Mouse (Mus musculus) heart, adult 11 months (tissue): ENCODE measurements around the gene Spem2.

Experiments used
- DNase-seq: peaks from one replicate; pipeline ENCODE4 v3.0.0; 2022

Spem2 gene

GRCm38 (mm10) chr11:69835326-69835965 is 17.2 kb upstream of the Spem2 start:
- DNase-seq: no peak

GRCm38 (mm10) chr11:69834001-69834549 is 15.8 kb upstream of the Spem2 start:
- DNase-seq: no peak

GRCm38 (mm10) chr11:69833554-69833953 is 15.3 kb upstream of the Spem2 start:
- no peak for DNase-seq

- no peak for DNase-seq
Measured at GRCm38 (mm10) chr11:69828832-69829231, 10.6 kb upstream of the Spem2 start.

- no peak for DNase-seq
Measured at GRCm38 (mm10) chr11:69823456-69823855, 5.2 kb upstream of the Spem2 start.

- DNase-seq: no peak
Measured at GRCm38 (mm10) chr11:69822080-69822479, 3.8 kb upstream of the Spem2 start, which contains the start of gene Spem1. Gene Spem1 (minus strand): TSS chr11:69822180.

GRCm38 (mm10) chr11:69818871-69819270 is 606 bp upstream of the Spem2 start:
- no peak for DNase-seq

- DNase-seq: no peak
Measured at GRCm38 (mm10) chr11:69816520-69816919, 1.7 kb downstream of the Spem2 start.

- DNase-seq: no peak
Measured at GRCm38 (mm10) chr11:69815155-69815554, 3.1 kb downstream of the Spem2 start, which contains the start of gene Gm39566. Gene Gm39566 (minus strand): TSS chr11:69815298.

- no peak for DNase-seq
Measured at GRCm38 (mm10) chr11:69810280-69810679, 8.0 kb downstream of the Spem2 start.

- no peak for DNase-seq
Measured at GRCm38 (mm10) chr11:69807641-69808040, 10.6 kb downstream of the Spem2 start.

- DNase-seq: no peak
Measured at GRCm38 (mm10) chr11:69806378-69806777, 11.9 kb downstream of the Spem2 start.

- DNase-seq: peak; percentile 91
Measured at GRCm38 (mm10) chr11:69804972-69805909, 13.0 kb downstream of the Spem2 start, which contains the start of gene Tmem102. Gene Tmem102 (minus strand): TSS chr11:69805624.

GRCm38 (mm10) chr11:69804652-69804940 is 13.7 kb downstream of the Spem2 start:
- peak; percentile 96 for DNase-seq

- peak; percentile 98 for DNase-seq
Measured at GRCm38 (mm10) chr11:69803786-69804651, 14.2 kb downstream of the Spem2 start.

GRCm38 (mm10) chr11:69803328-69803727 is 14.9 kb downstream of the Spem2 start:
- DNase-seq: no peak

- peak; percentile 99 for DNase-seq
Measured at GRCm38 (mm10) chr11:69802648-69803105, 15.6 kb downstream of the Spem2 start.

- peak; percentile 95 for DNase-seq
Measured at GRCm38 (mm10) chr11:69801379-69801977, 16.8 kb downstream of the Spem2 start, which contains the start of gene Fgf11. Gene Fgf11 (minus strand): TSS chr11:69801857.

GRCm38 (mm10) chr11:69800392-69801197 is 17.7 kb downstream of the Spem2 start:
- peak; percentile 97 for DNase-seq

GRCm38 (mm10) chr11:69800138-69800391 is 18.2 kb downstream of the Spem2 start:
- no peak for DNase-seq

- peak; percentile 94 for DNase-seq
Measured at GRCm38 (mm10) chr11:69799394-69800137, 18.7 kb downstream of the Spem2 start.
